ENCODE assay signal across 10 mouse cellular contexts in the genomic region with DNA sequence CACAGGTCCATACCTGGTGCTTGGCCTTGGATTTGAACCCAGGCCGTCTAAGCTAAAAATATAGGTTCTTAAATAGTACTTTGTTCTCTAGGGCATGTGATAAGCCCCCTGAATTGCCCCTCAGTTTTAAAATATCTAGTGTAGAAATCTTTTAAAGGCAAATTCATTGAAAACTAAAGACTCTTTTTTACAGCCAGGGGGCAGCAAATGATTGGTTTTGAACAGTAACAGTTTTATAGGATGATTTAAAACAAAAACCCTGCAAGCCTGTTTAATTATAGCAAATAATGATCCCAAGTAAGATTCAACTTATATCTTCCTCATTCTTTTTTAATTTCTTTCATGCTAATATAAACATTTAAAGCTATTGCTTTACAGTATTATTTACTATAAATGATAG. TPM values are rescaled to one million over a fixed set of nuclear protein-coding genes. Genes with fewer than 3 reads are reported as not detected.
A peak's percentile ranks its signal among the peaks of the same experiment; 100 is the strongest.
DNase-seq lines count a peak whose midpoint lies in the region; ATAC-seq lines count a peak whose summit lies in the region.
"Had no signal": no experiment of that assay in that cellular context is flagged by ENCODE, and none has a peak within 500 bp of the region (broad histone marks: within the 10 kb centered on the region; RNA-seq: fewer than 3 reads in every experiment).

No protein-coding gene starts in this region.

- 91% methylated on average over 1 of the region's 1 CpGs for WGBS in hindbrain, embryonic 14.5 days
- 80% methylated on average over 1 of the region's 1 CpGs for WGBS in hindbrain, embryonic 13.5 days

- no peak overlapping the region for H3K9ac ChIP-seq in hindbrain, embryonic 14.5 days
- H3K9ac ChIP-seq in hindbrain, embryonic 13.5 days = no peak overlapping the region
- H3K9ac ChIP-seq: liver, embryonic 14.5 days had no signal

- H3K27me3 ChIP-seq in hindbrain, embryonic 14.5 days (ENCODE audit: control insufficient read depth, insufficient read depth, low read length) = no peaks in the 10 kb centered on the region
- no peaks in the 10 kb centered on the region for H3K27me3 ChIP-seq in hindbrain, embryonic 13.5 days

- no peaks in the 10 kb centered on the region for H3K36me3 ChIP-seq in hindbrain, embryonic 14.5 days (replicated peaks; ENCODE audit: control insufficient read depth, insufficient read depth)
- H3K36me3 ChIP-seq in hindbrain, embryonic 13.5 days = no peaks in the 10 kb centered on the region

- no peak overlapping the region for H3K4me2 ChIP-seq in hindbrain, embryonic 14.5 days (replicated peaks)
- H3K4me2 ChIP-seq in hindbrain, embryonic 13.5 days = no peak overlapping the region

- DNase-seq in cerebellum, adult 8-10 months = peak; percentile 12
- no peak for DNase-seq in cerebellum, adult 11-12 months
- peak; percentile 81 for DNase-seq in hindbrain, embryonic 14.5 days (ENCODE audit: low spot score)
- DNase-seq in lung, postnatal 14 days = peak; percentile 44
- DNase-seq in lung, postnatal 25 days (ENCODE audit: low spot score) = no peak
- peak; percentile 7 for DNase-seq in gastrocnemius, postnatal 14 days
- DNase-seq in thymus, adult 18-20 months = no peak

- no peak overlapping the region for H3K4me3 ChIP-seq in hindbrain, embryonic 14.5 days (replicated peaks; ENCODE audit: low read length)
- H3K4me3 ChIP-seq in hindbrain, embryonic 13.5 days = no peak overlapping the region

- no peaks in the 10 kb centered on the region for H3K9me3 ChIP-seq in hindbrain, embryonic 14.5 days (ENCODE audit: control insufficient read depth, low read length)
- H3K9me3 ChIP-seq in hindbrain, embryonic 13.5 days = no peaks in the 10 kb centered on the region

- no peak for ATAC-seq in hindbrain, embryonic 14.5 days (ENCODE audit: low FRiP score)
- ATAC-seq in hindbrain, embryonic 13.5 days (ENCODE audit: low FRiP score) = no peak
- ATAC-seq: inflammation-experienced regulatory T-cells, adult 6 months had no signal

- H3K4me1 ChIP-seq in hindbrain, embryonic 14.5 days (replicated peaks; ENCODE audit: control insufficient read depth, insufficient read depth, low read length) = no peaks in the 10 kb centered on the region
- H3K4me1 ChIP-seq in hindbrain, embryonic 13.5 days (replicated peaks) = no peaks in the 10 kb centered on the region

- intact Hi-C loops in gastrocnemius, postnatal 14 days (cut with DNase I; ENCODE audit: low total_unique reads) = no loop called here

- H3K27ac ChIP-seq in hindbrain, embryonic 14.5 days = no peak overlapping the region
- H3K27ac ChIP-seq in hindbrain, embryonic 13.5 days = no peak overlapping the region
- H3K27ac ChIP-seq: liver, embryonic 14.5 days had no signal

RNA-seq across cellular contexts. Expression of gene Fam92a, which starts 58.9 kb away (rescaled TPM):
- 95.0 and 101 TPM in 2 replicates for polyA plus RNA-seq in hindbrain, embryonic 14.5 days (2014; fragmentation: Nextera tagmentation; extraction: Ambion mirVana)
- 92.7 and 103 TPM in 2 replicates for polyA plus RNA-seq in hindbrain, embryonic 13.5 days (2015; fragmentation: Nextera tagmentation; extraction: Ambion mirVana)
- total RNA-seq in gastrocnemius, postnatal 14 days (2021) = 10 to 100 TPM; 10.9 to 14.0 TPM

Comparison
In these comparisons a context has a peak if more than half of its experiments do, and no peak if none do; other contexts are left out.
1. DNase-seq: peak in cerebellum, adult 8-10 months (single experiment), hindbrain, embryonic 14.5 days (single experiment), lung, postnatal 14 days (single experiment) and gastrocnemius, postnatal 14 days (single experiment); none in cerebellum, adult 11-12 months (single experiment), lung, postnatal 25 days (single experiment) and thymus, adult 18-20 months (0 of 2).